Mouse (Mus musculus) embryonic fibroblast, embryonic 13.5 days (primary cell): Measurements from ENCODE around the gene Ier5.

Experiments
- CTCF ChIP-seq: IDR thresholded peaks from 2 replicates; pipeline ENCODE4 v1.5.1; 2011; ENCODE audit warnings: mild to moderate bottlenecking, control low read depth, low read length, moderate library complexity, borderline replicate concordance; ENCODE audit not compliant: insufficient read depth
- POLR2A ChIP-seq: IDR thresholded peaks from 2 replicates; pipeline ENCODE4 v1.6.1; 2011; ENCODE audit warnings: low read depth, mild to moderate bottlenecking, control low read depth, low read length, moderate library complexity

GRCm38 (mm10) chr1:155111491-155111890 is 12.1 kb upstream of the Ier5 start:
- no peak for TF ChIP-seq CTCF
- TF ChIP-seq POLR2A = no peak
